Mouse (Mus musculus) embryonic facial prominence, embryonic 10.5 days (tissue): ENCODE data around the gene 1700025G04Rik. TPM values are rescaled to one million over a fixed set of nuclear protein-coding genes. Genes with fewer than 3 reads are reported as not detected.
A peak's percentile ranks its signal among the peaks of the same experiment; 100 is the strongest.

Experiments used
- DNase-seq: peaks from one replicate; pipeline ENCODE4 v3.0.0-alpha.2; 2017; ENCODE audit warnings: low spot score
- H3K27ac ChIP-seq: fragments of 300-500 bp; sonication (generic); replicated peaks from 2 replicates; pipeline ENCODE4 v1.5.1; 2016; ENCODE audit warnings: mild to moderate bottlenecking
- H3K27me3 ChIP-seq: fragments of 300-500 bp; sonication (generic); replicated peaks from 2 replicates; pipeline ENCODE4 v1.6.1; 2016; ENCODE audit warnings: low read depth, mild to moderate bottlenecking; ENCODE audit not compliant: poor library complexity, severe bottlenecking
- H3K36me3 ChIP-seq: fragments of 300-500 bp; sonication (generic); replicated peaks from 2 replicates; pipeline ENCODE4 v1.6.1; 2016; ENCODE audit warnings: mild to moderate bottlenecking, moderate library complexity
- H3K4me1 ChIP-seq: fragments of 300-500 bp; sonication (generic); 2 replicates; pipeline ENCODE4 v1.6.1; 2016
- H3K4me3 ChIP-seq: fragments of 300-500 bp; sonication (generic); 2 replicates; pipeline ENCODE4 v1.5.1; 2016; ENCODE audit warnings: mild to moderate bottlenecking, moderate library complexity
- H3K9me3 ChIP-seq: fragments of 300-500 bp; sonication (generic); 2 replicates; pipeline ENCODE4 v1.6.1; 2016; ENCODE audit warnings: mild to moderate bottlenecking
- WGBS: fragments of 180-500 bp; shearing (Covaris S2); methylation state at CpG from one replicate; pipeline ENCODE4 v1.1.7; 2016; 5-methylcytosine and 5-hydroxymethylcytosine counted together
- polyA plus RNA-seq: library from polyadenylated mRNA; unstranded; fragments of >200 nt; fragmentation: Nextera tagmentation; extraction: Ambion mirVana; gene quantifications from 2 replicates; pipeline ENCODE4 v1.2.1, GENCODE M21; 2016

The 1700025G04Rik gene
- polyA plus RNA-seq, 1 experiment from 2014 or later: 14.7 TPM

- no peak for DNase-seq
- no peaks in the 10 kb centered on the region for H3K36me3 ChIP-seq
- 70% methylated on average over 5 of the region's 5 CpGs for WGBS
- peak overlapping the region; percentile 87; the same call in 1 of the 2 replicates for H3K4me3 ChIP-seq
- H3K27me3 ChIP-seq: no peaks in the 10 kb centered on the region; the same call in 1 of the 2 replicates
- H3K9me3 ChIP-seq: no peaks in the 10 kb centered on the region
- no peak overlapping the region for H3K27ac ChIP-seq
- peaks cover 73% of the 10 kb centered on the region for H3K4me1 ChIP-seq
These were observed 1.9 kb downstream of the 1700025G04Rik start for GRCm38 (mm10) chr1:152088030-152088429.

GRCm38 (mm10) chr1:152086951-152087350 is 3.0 kb downstream of the 1700025G04Rik start:
- no peak overlapping the region for H3K4me3 ChIP-seq
- DNase-seq: no peak

GRCm38 (mm10) chr1:152085561-152085960 is 4.4 kb downstream of the 1700025G04Rik start:
- Histone ChIP-seq H3K36me3 (no peaks in the 10 kb centered on the region), H3K27me3 (no peaks in the 10 kb centered on the region), H3K27ac (no peak overlapping the region), H3K4me1 (peaks cover 71% of the 10 kb centered on the region), H3K4me3 (no peak overlapping the region), H3K9me3 (no peaks in the 10 kb centered on the region)
- WGBS: 76% methylated on average over 5 of the region's 5 CpGs
- DNase-seq: no peak

More at GRCm38 (mm10) chr1:152086951-152087350, 3.0 kb downstream of the 1700025G04Rik start:
- Histone ChIP-seq H3K36me3 (no peaks in the 10 kb centered on the region), H3K27me3 (no peaks in the 10 kb centered on the region; the same call in 1 of the 2 replicates), H3K4me1 (peaks cover 78% of the 10 kb centered on the region), H3K9me3 (no peaks in the 10 kb centered on the region), H3K27ac (no peak overlapping the region)
- WGBS: 55% methylated on average over 3 of the region's 3 CpGs

- 18% methylated on average over 15 of the region's 15 CpGs for WGBS
- Histone ChIP-seq H3K27ac (peak overlapping the region; percentile 52), H3K4me3 (peak overlapping the region; percentile 40)
These were observed 5.1 kb downstream of the 1700025G04Rik start for GRCm38 (mm10) chr1:152084638-152085345.

DNA sequence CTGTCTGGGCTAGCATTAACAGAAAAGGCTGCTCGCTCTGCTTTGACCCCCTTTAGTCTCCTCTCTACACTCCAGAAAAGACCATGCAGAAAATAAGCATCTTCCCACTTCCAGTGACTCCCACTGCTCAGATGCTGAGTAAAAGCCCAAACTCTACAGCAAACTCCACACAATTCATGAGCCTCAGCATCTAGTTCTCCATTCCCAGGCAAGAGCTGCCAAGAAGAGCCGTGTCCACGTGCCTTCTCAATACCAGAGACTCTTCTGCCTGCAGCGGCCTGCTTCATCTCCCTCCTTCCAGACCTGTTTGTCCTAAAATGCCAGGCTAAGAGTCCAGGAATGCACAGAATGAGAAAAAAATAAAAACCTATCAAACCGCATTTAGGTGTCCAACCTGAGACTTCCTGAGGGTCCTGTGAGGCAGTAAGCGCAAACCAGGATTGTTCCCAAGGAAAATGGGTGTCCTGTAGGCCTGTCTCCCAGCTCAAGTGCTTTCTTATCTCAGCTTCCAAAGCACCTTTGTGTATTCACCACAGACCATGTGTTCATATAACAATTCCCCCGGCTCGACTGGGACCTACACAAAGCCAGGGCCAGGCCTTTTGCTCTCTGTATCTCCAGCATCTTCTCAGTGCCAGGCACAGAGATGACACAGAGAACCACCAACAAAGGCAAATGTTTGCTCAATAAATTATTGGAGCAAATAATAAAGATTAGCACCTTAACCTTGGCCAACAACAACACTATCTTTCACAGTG is 7.8 kb downstream of the 1700025G04Rik start:
- DNase-seq: no peak
- H3K27ac ChIP-seq: no peak overlapping the region
- no peaks in the 10 kb centered on the region for H3K27me3 ChIP-seq
- H3K9me3 ChIP-seq: no peaks in the 10 kb centered on the region
- no peak overlapping the region for H3K4me3 ChIP-seq
- peaks cover 47% of the 10 kb centered on the region for H3K4me1 ChIP-seq
- WGBS: 82% methylated on average over 8 of the region's 8 CpGs
- no peaks in the 10 kb centered on the region for H3K36me3 ChIP-seq

More at GRCm38 (mm10) chr1:152084638-152085345, 5.1 kb downstream of the 1700025G04Rik start:
- H3K9me3 ChIP-seq: no peaks in the 10 kb centered on the region
- H3K27me3 ChIP-seq: no peaks in the 10 kb centered on the region
- peak; percentile 74 for DNase-seq
- peaks cover 65% of the 10 kb centered on the region for H3K4me1 ChIP-seq
- no peaks in the 10 kb centered on the region for H3K36me3 ChIP-seq

GRCm38 (mm10) chr1:152081121-152081520 is 8.8 kb downstream of the 1700025G04Rik start:
- Histone ChIP-seq H3K4me3 (no peak overlapping the region), H3K4me1 (peaks cover 43% of the 10 kb centered on the region), H3K36me3 (no peaks in the 10 kb centered on the region), H3K27me3 (no peaks in the 10 kb centered on the region), H3K27ac (no peak overlapping the region), H3K9me3 (no peaks in the 10 kb centered on the region)
- no peak for DNase-seq
- 95% methylated on average over 7 of the region's 7 CpGs for WGBS

DNA sequence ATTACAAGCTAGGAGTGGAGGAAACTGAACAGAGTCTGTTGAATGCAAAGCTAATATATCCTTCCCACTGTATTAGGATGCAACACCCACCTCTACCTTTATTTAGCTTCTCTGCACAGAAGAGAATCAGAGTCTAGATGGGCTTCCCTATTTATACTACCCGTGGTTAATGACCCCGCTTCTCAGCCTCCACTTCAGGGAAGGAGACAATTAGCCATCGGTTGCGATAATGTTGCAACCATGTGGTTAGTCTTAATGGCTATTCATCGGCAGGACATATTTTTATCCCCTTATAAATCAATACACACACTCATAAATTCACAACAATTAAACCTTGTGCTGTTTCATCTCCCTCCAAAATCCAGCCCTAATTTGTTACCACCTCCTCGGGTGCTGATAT is 9.7 kb downstream of the 1700025G04Rik start:
- Histone ChIP-seq H3K27me3 (no peaks in the 10 kb centered on the region), H3K4me1 (peaks cover 37% of the 10 kb centered on the region), H3K27ac (no peak overlapping the region), H3K9me3 (no peaks in the 10 kb centered on the region), H3K36me3 (no peaks in the 10 kb centered on the region), H3K4me3 (no peak overlapping the region)
- no peak for DNase-seq
- 90% methylated on average over 6 of the region's 6 CpGs for WGBS

GRCm38 (mm10) chr1:152077171-152077715 is 12.7 kb downstream of the 1700025G04Rik start:
- H3K27ac ChIP-seq: no peak overlapping the region
- no peak for DNase-seq
- peaks cover 17% of the 10 kb centered on the region for H3K4me1 ChIP-seq
- H3K4me3 ChIP-seq: no peak overlapping the region
- WGBS: 77% methylated on average over 11 of the region's 11 CpGs
- H3K9me3 ChIP-seq: no peaks in the 10 kb centered on the region
- no peaks in the 10 kb centered on the region for H3K36me3 ChIP-seq
- H3K27me3 ChIP-seq: no peaks in the 10 kb centered on the region

DNA sequence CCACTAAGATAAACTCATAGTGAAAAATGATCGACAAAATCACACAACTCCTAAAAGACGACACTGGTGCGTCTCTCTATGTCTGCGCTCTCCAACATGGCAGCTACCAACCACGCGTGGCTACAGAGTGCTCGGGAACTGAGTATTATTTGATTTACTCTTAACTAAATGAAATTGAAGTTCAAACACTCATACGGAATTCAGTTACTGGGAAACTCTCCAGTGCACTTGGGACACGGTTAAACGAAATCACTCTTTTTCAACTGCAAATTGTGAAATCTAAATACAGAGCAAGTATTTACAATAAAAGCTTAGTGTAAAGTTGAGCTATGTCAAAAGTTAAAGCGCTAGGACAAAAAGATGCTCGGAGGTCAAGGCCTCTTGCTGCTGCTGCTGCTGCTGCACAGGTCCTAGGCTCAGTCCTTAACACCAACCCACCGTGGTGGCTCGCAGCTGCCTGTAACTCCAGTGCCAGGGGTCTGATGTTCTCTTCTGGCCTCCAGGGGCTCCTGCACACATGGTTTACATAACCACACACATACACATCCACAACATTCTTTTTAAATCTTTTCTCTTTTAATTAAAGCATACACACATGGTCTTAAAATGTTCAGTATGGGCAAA is 13.6 kb downstream of the 1700025G04Rik start:
- Histone ChIP-seq H3K27me3 (no peaks in the 10 kb centered on the region), H3K4me1 (peaks cover 12% of the 10 kb centered on the region), H3K36me3 (no peaks in the 10 kb centered on the region), H3K27ac (no peak overlapping the region), H3K9me3 (no peaks in the 10 kb centered on the region), H3K4me3 (no peak overlapping the region)
- WGBS: 85% methylated on average over 14 of the region's 14 CpGs
- DNase-seq: peak; percentile 18

DNA sequence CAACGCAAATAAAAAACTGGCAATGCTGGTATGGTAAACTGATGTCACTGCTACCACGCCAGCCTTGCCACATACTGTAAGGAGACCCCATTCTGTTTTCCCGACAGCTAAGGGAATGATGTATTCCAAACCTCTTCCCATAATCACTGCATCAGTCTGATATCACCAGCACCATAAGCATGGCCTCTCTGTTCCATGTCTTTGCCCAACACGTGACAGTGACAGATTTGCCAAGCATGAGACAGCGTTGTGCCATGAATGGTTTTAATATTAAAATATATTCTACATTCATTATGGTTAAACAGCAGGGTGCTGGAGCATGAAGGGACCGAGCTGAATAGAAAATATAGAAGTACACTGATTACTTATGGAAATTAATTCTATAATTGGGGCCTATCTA is 14.2 kb downstream of the 1700025G04Rik start:
- no peak for DNase-seq
- Histone ChIP-seq H3K36me3 (no peaks in the 10 kb centered on the region), H3K4me1 (peaks cover 12% of the 10 kb centered on the region), H3K27me3 (no peaks in the 10 kb centered on the region), H3K9me3 (no peaks in the 10 kb centered on the region), H3K4me3 (no peak overlapping the region), H3K27ac (no peak overlapping the region)
- 90% methylated on average over 6 of the region's 6 CpGs for WGBS

GRCm38 (mm10) chr1:152070441-152070840 is 19.5 kb downstream of the 1700025G04Rik start:
- no peak for DNase-seq
- H3K4me1 ChIP-seq: peaks cover 12% of the 10 kb centered on the region
- WGBS: 63% methylated on average over 4 of the region's 4 CpGs

GRCm38 (mm10) chr1:152069745-152070144 is 20.2 kb downstream of the 1700025G04Rik start:
- Histone ChIP-seq H3K27ac (no peak overlapping the region), H3K36me3 (no peaks in the 10 kb centered on the region), H3K4me1 (peaks cover 12% of the 10 kb centered on the region), H3K4me3 (no peak overlapping the region), H3K27me3 (no peaks in the 10 kb centered on the region), H3K9me3 (no peaks in the 10 kb centered on the region)
- 64% methylated on average over 7 of the region's 7 CpGs for WGBS
- DNase-seq: no peak

More at GRCm38 (mm10) chr1:152070441-152070840, 19.5 kb downstream of the 1700025G04Rik start:
- no peak overlapping the region for H3K27ac ChIP-seq
- H3K27me3 ChIP-seq: no peaks in the 10 kb centered on the region
- H3K36me3 ChIP-seq: no peaks in the 10 kb centered on the region
- no peaks in the 10 kb centered on the region for H3K9me3 ChIP-seq
- H3K4me3 ChIP-seq: no peak overlapping the region
